Mouse (Mus musculus) kidney, adult 2 months (tissue): ENCODE measurements around the gene Zp1. TPM values are rescaled to one million over a fixed set of nuclear protein-coding genes. Genes with fewer than 3 reads are reported as not detected.

Source experiments
- DNase-seq: peaks from one replicate; pipeline ENCODE4 v3.0.0; 2021
- H3K27ac ChIP-seq: fragments of 200-500 bp; 2 replicates; pipeline ENCODE4 v1.5.1; 2012; ENCODE audit warnings: low read depth, low read length, control low read depth, inconsistent platforms; ENCODE audit not compliant: insufficient read depth
- H3K27me3 ChIP-seq: fragments of 200-500 bp; replicated peaks from 2 replicates; pipeline ENCODE4 v1.6.1; 2012; ENCODE audit warnings: mild to moderate bottlenecking, moderate library complexity, low read length, inconsistent platforms; ENCODE audit not compliant: control insufficient read depth, insufficient read depth
- H3K36me3 ChIP-seq: fragments of 200-500 bp; 2 replicates; pipeline ENCODE4 v1.6.1; 2012; ENCODE audit warnings: mild to moderate bottlenecking, moderate library complexity, low read length, inconsistent platforms; ENCODE audit not compliant: control insufficient read depth, insufficient read depth
- H3K4me1 ChIP-seq: fragments of 200-500 bp; 2 replicates; pipeline ENCODE4 v1.6.1; 2011; ENCODE audit warnings: low read length; ENCODE audit not compliant: control insufficient read depth, insufficient read depth
- H3K4me3 ChIP-seq: fragments of 200-500 bp; 2 replicates; pipeline ENCODE4 v1.5.1; 2011; ENCODE audit warnings: mild to moderate bottlenecking, low read depth, low read length, control low read depth; ENCODE audit not compliant: insufficient read depth
- CTCF ChIP-seq: fragments of 200-500 bp; conservative IDR thresholded peaks from 2 replicates; pipeline ENCODE4 v1.5.1; 2011; ENCODE audit warnings: low read depth, mild to moderate bottlenecking, control low read depth, low read length, moderate library complexity, mixed read lengths; ENCODE audit not compliant: insufficient read depth, insufficient read length
- POLR2A ChIP-seq: fragments of 200-500 bp; IDR thresholded peaks from one replicate; pipeline ENCODE4 v1.6.1; 2011; ENCODE audit warnings: low read depth, low read length, control low read depth
- WGBS: fragments of 180-500 bp; shearing (Covaris S2); methylation state at CpG from one replicate; pipeline ENCODE4 v1.1.7; 2018; 5-methylcytosine and 5-hydroxymethylcytosine counted together
- polyA plus RNA-seq: library from polyadenylated mRNA; depleted of rRNA; stranded (reverse); fragments of >200 nt; gene quantifications from 2 replicates; pipeline ENCODE4 v1.2.3, GENCODE M21; 2012

The Zp1 gene
- polyA plus RNA-seq, 1 experiment: not detected

- no peaks in the 10 kb centered on the region for H3K27me3 ChIP-seq
- H3K36me3 ChIP-seq: no peaks in the 10 kb centered on the region
- peaks cover 13% of the 10 kb centered on the region; the same call in 1 of the 2 replicates for H3K4me1 ChIP-seq
- no peak overlapping the region for H3K4me3 ChIP-seq
- H3K27ac ChIP-seq: 0 out of 2 replicates have a peak overlapping the region, but pooled peaks have one; percentile 5
- peak; percentile 38 for DNase-seq
- WGBS: 60% methylated on average over 6 of the region's 6 CpGs
- TF ChIP-seq CTCF (no peak), POLR2A (no peak)
Measured at GRCm38 (mm10) chr19:10909087-10909721, 11.2 kb downstream of the Zp1 start.

GRCm38 (mm10) chr19:10907891-10908290 lies 12.5 kb downstream of the Zp1 start:
- Histone ChIP-seq H3K36me3 (peaks cover under 1% of the 10 kb centered on the region; the same call in 1 of the 2 replicates), H3K27ac (no peak overlapping the region), H3K4me3 (no peak overlapping the region), H3K4me1 (peaks cover 13% of the 10 kb centered on the region; the same call in 1 of the 2 replicates), H3K27me3 (no peaks in the 10 kb centered on the region)
- peak; percentile 73 for DNase-seq
- 40% methylated on average over 3 of the region's 3 CpGs for WGBS
- TF ChIP-seq POLR2A (no peak), CTCF (peak; percentile 86)

GRCm38 (mm10) chr19:10905728-10906000 lies 14.8 kb downstream of the Zp1 start:
- no peak for DNase-seq
- H3K36me3 ChIP-seq: peaks cover 4% of the 10 kb centered on the region; the same call in 1 of the 2 replicates
- 46% methylated on average over 5 of the region's 5 CpGs for WGBS

GRCm38 (mm10) chr19:10904927-10905727 lies 15.3 kb downstream of the Zp1 start:
- H3K27ac ChIP-seq: peak overlapping the region; percentile 75
- H3K27me3 ChIP-seq: no peaks in the 10 kb centered on the region
- no peak for TF ChIP-seq POLR2A
- no peak for TF ChIP-seq CTCF
- H3K4me3 ChIP-seq: no peak overlapping the region
- WGBS: 27% methylated on average over 7 of the region's 7 CpGs
- H3K36me3 ChIP-seq: peaks cover 4% of the 10 kb centered on the region; the same call in 1 of the 2 replicates
- H3K4me1 ChIP-seq: peaks cover 13% of the 10 kb centered on the region; the same call in 1 of the 2 replicates
- DNase-seq: peak; percentile 85

More at GRCm38 (mm10) chr19:10905728-10906000, 14.8 kb downstream of the Zp1 start:
- H3K27ac ChIP-seq: peak overlapping the region; percentile 75
- TF ChIP-seq CTCF (no peak), POLR2A (no peak)
- no peak overlapping the region for H3K4me3 ChIP-seq
- H3K27me3 ChIP-seq: no peaks in the 10 kb centered on the region
- H3K4me1 ChIP-seq: peaks cover 13% of the 10 kb centered on the region; the same call in 1 of the 2 replicates

- Histone ChIP-seq H3K4me3 (no peak overlapping the region), H3K36me3 (peaks cover 4% of the 10 kb centered on the region; the same call in 1 of the 2 replicates), H3K4me1 (peaks cover 13% of the 10 kb centered on the region; the same call in 1 of the 2 replicates), H3K27ac (peak overlapping the region; percentile 30; the same call in 1 of the 2 replicates), H3K27me3 (no peaks in the 10 kb centered on the region)
- peak; percentile 9 for DNase-seq
- TF ChIP-seq POLR2A (no peak), CTCF (no peak)
- 68% methylated on average over 5 of the region's 5 CpGs for WGBS
Measured at GRCm38 (mm10) chr19:10904512-10904911, 15.9 kb downstream of the Zp1 start.

GRCm38 (mm10) chr19:10901046-10901445 lies 19.4 kb downstream of the Zp1 start:
- no peak for DNase-seq
- WGBS: 94% methylated on average over 5 of the region's 5 CpGs
- TF ChIP-seq CTCF: no peak
- no peak for TF ChIP-seq POLR2A
- H3K36me3 ChIP-seq: peaks cover 4% of the 10 kb centered on the region; the same call in 1 of the 2 replicates
- H3K27ac ChIP-seq: no peak overlapping the region
- H3K4me1 ChIP-seq: peaks cover 16% of the 10 kb centered on the region; the same call in 1 of the 2 replicates
- H3K27me3 ChIP-seq: no peaks in the 10 kb centered on the region
- no peak overlapping the region for H3K4me3 ChIP-seq

GRCm38 (mm10) chr19:10900315-10900714 lies 20.1 kb downstream of the Zp1 start:
- Histone ChIP-seq H3K4me3 (no peak overlapping the region), H3K27me3 (no peaks in the 10 kb centered on the region), H3K4me1 (peaks cover 11% of the 10 kb centered on the region; the same call in 1 of the 2 replicates), H3K36me3 (peaks cover 4% of the 10 kb centered on the region; the same call in 1 of the 2 replicates), H3K27ac (no peak overlapping the region)
- DNase-seq: no peak
- WGBS: 76% methylated on average over 6 of the region's 6 CpGs
- TF ChIP-seq CTCF (no peak), POLR2A (no peak)
